Mouse (Mus musculus) C2C12 (cell line): ENCODE measurements around the gene Dyrk1b.

Experiments used
- MAX ChIP-seq: IDR thresholded peaks from one replicate; pipeline ENCODE4 v1.6.1; 2011; ENCODE audit warnings: mild to moderate bottlenecking, control low read depth
- MYOG ChIP-seq: IDR thresholded peaks from one replicate; pipeline ENCODE4 v1.6.1; 2011; ENCODE audit not compliant: control insufficient read depth, insufficient read length; ENCODE audit errors: extremely low read depth

DNA sequence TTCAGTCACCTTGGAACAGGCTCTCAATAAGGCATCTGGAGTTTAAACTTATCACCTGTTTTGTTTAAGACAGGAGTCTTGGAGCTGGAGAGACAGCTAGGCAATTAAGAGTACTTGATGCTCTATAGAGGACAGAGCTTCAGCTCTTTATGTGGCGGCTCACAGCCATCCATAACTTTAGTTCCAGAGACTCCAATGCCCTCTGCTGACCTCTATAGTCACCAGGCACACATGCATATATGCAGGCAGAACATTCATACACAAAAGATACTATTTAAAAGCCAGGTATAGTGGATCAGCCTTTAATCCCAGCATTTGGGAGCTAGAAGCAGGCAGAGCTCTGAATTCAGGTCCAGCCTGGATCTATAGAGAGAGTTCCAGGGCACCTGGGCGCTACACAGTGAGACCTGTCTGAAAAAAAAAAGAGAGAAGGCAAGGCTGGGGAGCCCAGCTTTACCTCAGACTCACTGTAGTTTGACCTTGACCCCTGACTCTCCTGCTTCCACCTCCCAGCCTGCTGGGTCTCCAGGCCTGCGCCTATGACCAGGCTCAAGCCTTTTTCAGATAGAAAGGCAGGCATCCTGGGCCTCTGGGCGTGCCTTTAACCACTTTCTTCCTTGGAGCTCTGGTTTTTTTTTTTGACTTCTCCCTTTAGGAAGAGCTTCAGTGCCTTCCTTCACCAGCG lies 16.3 kb downstream of the Dyrk1b start:
- TF ChIP-seq MAX (no peak), MYOG (no peak)
